Mouse (Mus musculus) B cell, adult 2 months (primary cell): Measurements from ENCODE around the gene Elavl2.
"Not testable (repeated sequence)": the region's sequence is repeated elsewhere in the genome, so short reads cannot be mapped to it uniquely, and the experiment has no call there.

ENCODE experiments used
- DNase-seq, 2 experiments: peaks; one replicate each; pipeline ENCODE4 v3.0.0; 2022

Elavl2 gene

GRCm38 (mm10) chr4:91297706-91298105, 102.9 kb downstream of the Elavl2 start:
- no peak for DNase-seq

- no peak for DNase-seq
Observed at GRCm38 (mm10) chr4:91295317-91295716, 105.3 kb downstream of the Elavl2 start.

GRCm38 (mm10) chr4:91291526-91291925, 109.1 kb downstream of the Elavl2 start:
- no peak for DNase-seq

- DNase-seq: no peak
Observed at GRCm38 (mm10) chr4:91290373-91290772, 110.2 kb downstream of the Elavl2 start.

- no peak for DNase-seq
Observed at GRCm38 (mm10) chr4:91289151-91289550, 111.4 kb downstream of the Elavl2 start.

GRCm38 (mm10) chr4:91268390-91268789, 132.2 kb downstream of the Elavl2 start:
- DNase-seq: no peak

- DNase-seq: no peak
Observed at GRCm38 (mm10) chr4:91263733-91264440, 136.7 kb downstream of the Elavl2 start.

- no peak for DNase-seq
Observed at GRCm38 (mm10) chr4:91262839-91263238, 137.7 kb downstream of the Elavl2 start.

GRCm38 (mm10) chr4:91260622-91261021, 140.0 kb downstream of the Elavl2 start:
- DNase-seq: no peak

GRCm38 (mm10) chr4:91248650-91249049, 151.9 kb downstream of the Elavl2 start:
- DNase-seq: no peak

- DNase-seq: not testable (repeated sequence)
Observed at GRCm38 (mm10) chr4:91245136-91245535, 155.4 kb downstream of the Elavl2 start.

- DNase-seq: no peak
Observed at GRCm38 (mm10) chr4:91244554-91244953, 156.0 kb downstream of the Elavl2 start.

- DNase-seq: no peak
Observed at GRCm38 (mm10) chr4:91243896-91244295, 156.7 kb downstream of the Elavl2 start.

GRCm38 (mm10) chr4:91238739-91239485, 161.7 kb downstream of the Elavl2 start:
- DNase-seq: no peak

- DNase-seq: no peak
Observed at GRCm38 (mm10) chr4:91236976-91237375, 163.6 kb downstream of the Elavl2 start.

GRCm38 (mm10) chr4:91234941-91235340, 165.6 kb downstream of the Elavl2 start:
- no peak for DNase-seq

GRCm38 (mm10) chr4:91233599-91233998, 167.0 kb downstream of the Elavl2 start:
- DNase-seq: no peak

- DNase-seq: no peak
Observed at GRCm38 (mm10) chr4:91230439-91230863, 170.1 kb downstream of the Elavl2 start.

- DNase-seq: no peak
Observed at GRCm38 (mm10) chr4:91228341-91228740, 172.2 kb downstream of the Elavl2 start.

GRCm38 (mm10) chr4:91223811-91224210, 176.8 kb downstream of the Elavl2 start:
- DNase-seq: no peak

- DNase-seq: no peak
Observed at GRCm38 (mm10) chr4:91219322-91219721, 181.3 kb downstream of the Elavl2 start.

- DNase-seq: no peak
Observed at GRCm38 (mm10) chr4:91213917-91214316, 186.7 kb downstream of the Elavl2 start.

- DNase-seq: no peak
Observed at GRCm38 (mm10) chr4:91208415-91209292, 191.9 kb downstream of the Elavl2 start.
